Mouse (Mus musculus): ENCODE measurements around the gene Slc16a3. TPM values are rescaled to one million over a fixed set of nuclear protein-coding genes. Genes with fewer than 3 reads are reported as not detected.

The Slc16a3 gene
- polyA plus RNA-seq, 1 experiment from 2014 or later = 5.7 TPM

- no peaks in the 10 kb centered on the region for H3K36me3 ChIP-seq (ENCODE audit: inconsistent target)
- WGBS (ENCODE audit: missing documents) = 97% methylated on average over 6 of the region's 6 CpGs
Observed at GRCm38 (mm10) chr11:120994741-120995140, 46.5 kb downstream of the Slc16a3 start.

GRCm38 (mm10) chr11:121001966-121002365 lies 53.7 kb downstream of the Slc16a3 start:
- Histone ChIP-seq H3K79me2 (ENCODE audit: inconsistent target) (no peaks in the 10 kb centered on the region), H3K36me3 (ENCODE audit: inconsistent target) (no peaks in the 10 kb centered on the region), H3K27ac (no peak overlapping the region), H3K4me3 (ENCODE audit: inconsistent target) (no peak overlapping the region)
- 19% methylated on average over 4 of the region's 4 CpGs for WGBS (ENCODE audit: missing documents)

More at GRCm38 (mm10) chr11:120994741-120995140, 46.5 kb downstream of the Slc16a3 start:
- Histone ChIP-seq H3K27ac (no peak overlapping the region), H3K4me3 (ENCODE audit: inconsistent target) (no peak overlapping the region), H3K79me2 (ENCODE audit: inconsistent target) (peaks cover 17% of the 10 kb centered on the region)

DNA sequence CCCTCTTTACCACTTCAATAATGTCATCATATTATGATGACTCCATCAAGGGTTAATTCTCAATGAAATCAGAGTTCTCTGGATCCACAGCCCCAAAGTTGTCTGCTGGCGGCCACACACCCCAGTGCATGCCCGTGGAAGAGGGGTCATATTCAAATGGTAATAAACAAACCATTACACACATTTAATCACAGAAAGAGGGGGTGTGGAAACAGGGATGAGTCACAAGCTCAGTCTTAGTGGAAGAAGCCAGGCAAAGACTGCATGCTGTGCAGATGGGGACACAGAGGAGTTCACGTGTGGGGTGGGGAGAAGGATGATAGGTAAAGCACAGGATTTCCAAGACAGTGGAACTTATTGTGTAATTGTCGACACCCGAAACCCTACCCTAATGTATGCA lies 56.0 kb downstream of the Slc16a3 start:
- Histone ChIP-seq H3K79me2 (ENCODE audit: inconsistent target) (no peaks in the 10 kb centered on the region), H3K36me3 (ENCODE audit: inconsistent target) (no peaks in the 10 kb centered on the region), H3K4me3 (ENCODE audit: inconsistent target) (no peak overlapping the region), H3K27ac (no peak overlapping the region)
- 80% methylated on average over 5 of the region's 5 CpGs for WGBS (ENCODE audit: missing documents)

- H3K36me3 ChIP-seq (ENCODE audit: inconsistent target) = no peaks in the 10 kb centered on the region
- H3K4me3 ChIP-seq (ENCODE audit: inconsistent target) = no peak overlapping the region
- WGBS (ENCODE audit: missing documents) = 92% methylated on average over 6 of the region's 6 CpGs
- H3K27ac ChIP-seq = no peak overlapping the region
- no peaks in the 10 kb centered on the region for H3K79me2 ChIP-seq (ENCODE audit: inconsistent target)
Observed at GRCm38 (mm10) chr11:121006184-121006583, 57.9 kb downstream of the Slc16a3 start.

- Histone ChIP-seq H3K4me3 (ENCODE audit: inconsistent target) (no peak overlapping the region), H3K79me2 (ENCODE audit: inconsistent target) (no peaks in the 10 kb centered on the region), H3K27ac (no peak overlapping the region), H3K36me3 (ENCODE audit: inconsistent target) (no peaks in the 10 kb centered on the region)
- WGBS (ENCODE audit: missing documents) = 100% methylated on average over 1 of the region's 3 CpGs
Observed at GRCm38 (mm10) chr11:121010044-121010755, 61.9 kb downstream of the Slc16a3 start.

Other genes with a start within 250 kb of the Slc16a3 start
- gene Cenpx, start 234.7 kb upstream of the Slc16a3 start, polyA plus RNA-seq (2018) = 70.5 to 93.2 TPM (median 84.4 TPM) in 3 replicates
- gene Lrrc45, start 234.6 kb upstream of the Slc16a3 start, polyA plus RNA-seq (2018) = 8.8 to 16.3 TPM (median 8.9 TPM) in 3 replicates
- gene Rac3, start 227.0 kb upstream of the Slc16a3 start, polyA plus RNA-seq (2018) = 5.4 to 14.4 TPM (median 7.5 TPM) in 3 replicates
- gene Dcxr, start 221.2 kb upstream of the Slc16a3 start, polyA plus RNA-seq (2018) = 50.0 to 96.7 TPM (median 78.2 TPM) in 3 replicates
- 26.0 to 63.7 TPM (median 28.8 TPM) in 3 replicates for gene Cbr2, start 216.4 kb upstream of the Slc16a3 start, polyA plus RNA-seq (2018)
- gene Hmga1b, start 185.7 kb upstream of the Slc16a3 start, polyA plus RNA-seq (2018) = 3.8 to 12.6 TPM (median 5.1 TPM) in 3 replicates
- 12.9 to 16.2 TPM (median 15.6 TPM) in 3 replicates for gene Rfng, start 164.3 kb upstream of the Slc16a3 start, polyA plus RNA-seq (2018)
- gene Gps1, start 164.2 kb upstream of the Slc16a3 start, polyA plus RNA-seq (2018) = 31.8 to 85.4 TPM (median 49.9 TPM) in 3 replicates
- gene Dus1l, start 152.1 kb upstream of the Slc16a3 start, polyA plus RNA-seq (2018) = 17.1 to 33.6 TPM (median 26.6 TPM) in 3 replicates
- 20.8 to 45.3 TPM (median 23.6 TPM) in 3 replicates for gene Fasn, start 123.9 kb upstream of the Slc16a3 start, polyA plus RNA-seq (2018)
- gene Ccdc57, start 15.6 kb upstream of the Slc16a3 start, polyA plus RNA-seq (2018) = 1.4 to 3.2 TPM (median 1.7 TPM) in 3 replicates
- 77.7 to 122 TPM (median 77.9 TPM) in 3 replicates for gene Csnk1d, start 42.9 kb downstream of the Slc16a3 start, polyA plus RNA-seq (2018)
- gene Cd7, start 90.9 kb downstream of the Slc16a3 start, polyA plus RNA-seq (2018) = 0.59 to 2.0 TPM in 2 of 3 replicates, not detected in the other
- gene Sectm1b, start 115.1 kb downstream of the Slc16a3 start, polyA plus RNA-seq (2018) = not detected in 3 replicates
- 0.47 TPM in 1 of 3 replicates, not detected in the others for gene Sectm1a, start 132.7 kb downstream of the Slc16a3 start, polyA plus RNA-seq (2018)
- not detected in 3 replicates for gene Tex19.2, start 170.2 kb downstream of the Slc16a3 start, polyA plus RNA-seq (2018)
- not detected in 3 replicates for gene Tex19.1, start 197.7 kb downstream of the Slc16a3 start, polyA plus RNA-seq (2018)
- gene Uts2r, start 211.8 kb downstream of the Slc16a3 start, polyA plus RNA-seq (2018) = not detected in 3 replicates